Mouse (Mus musculus) left cerebral cortex, adult 8-10 months (tissue): ENCODE results near the gene Arl14ep. TPM values are rescaled to one million over a fixed set of nuclear protein-coding genes. Genes with fewer than 3 reads are reported as not detected.

Experiments
- DNase-seq, 2 experiments: peaks; one replicate each; pipeline ENCODE4 v3.0.0; 2022; ENCODE audit warnings: low spot score in 2 of 2
- total RNA-seq, 4 experiments: library from RNA; stranded (reverse); gene quantifications; 2 replicates each; pipeline ENCODE4 v1.2.4; 2022

Arl14ep gene
- total RNA-seq, 4 experiments from 2014 or later: 39.6 to 42.3 (median 40.3) TPM

GRCm38 (mm10) chr2:106955621-106956020 is 18.6 kb downstream of the Arl14ep start:
- DNase-seq: no peak

DNA sequence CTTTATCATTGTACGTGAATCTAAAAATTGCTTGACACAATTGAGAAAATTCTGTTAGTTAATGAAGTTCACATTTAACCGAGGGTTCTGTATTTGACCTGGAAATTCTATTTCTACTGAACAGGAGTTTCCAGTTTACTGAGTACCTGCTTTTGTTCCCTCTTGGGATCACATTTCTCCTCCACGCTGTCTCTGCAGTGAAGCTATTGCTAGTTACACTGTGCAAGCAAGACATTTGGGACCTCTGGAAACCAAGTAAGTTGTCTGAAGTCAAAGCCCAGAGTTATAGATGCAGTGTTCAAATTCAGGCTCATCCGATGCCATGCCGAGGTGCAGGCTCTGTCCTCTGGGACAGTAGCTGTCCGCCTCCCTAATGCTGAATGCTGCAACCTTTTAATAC is 19.2 kb downstream of the Arl14ep start:
- no peak for DNase-seq

- DNase-seq: no peak
These were observed 31.8 kb downstream of the Arl14ep start for GRCm38 (mm10) chr2:106942451-106942850.

- no peak for DNase-seq
These were observed 38.5 kb downstream of the Arl14ep start for GRCm38 (mm10) chr2:106935681-106936080.

DNA sequence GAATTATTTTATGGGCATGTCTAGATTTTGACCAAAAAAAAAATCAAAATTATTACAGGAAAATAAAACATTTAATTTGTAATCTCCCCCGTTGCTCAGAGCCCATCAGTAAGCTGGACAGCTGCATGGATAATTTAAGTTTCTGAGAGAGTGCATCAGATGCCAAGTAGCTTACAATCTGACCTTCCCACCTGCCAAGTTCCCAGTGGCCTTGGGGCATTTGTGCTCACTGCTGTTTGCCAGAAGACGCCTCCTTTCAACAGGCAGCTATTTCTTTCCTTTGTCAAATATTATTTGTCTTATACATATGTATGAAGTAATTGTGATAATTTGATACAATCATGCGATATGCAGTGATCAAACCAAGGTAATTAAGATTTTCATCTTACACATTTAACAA is 44.3 kb downstream of the Arl14ep start:
- no peak for DNase-seq

Other genes with a start within 250 kb of the Arl14ep start
- not detected for gene Fshb, start 85.2 kb upstream of the Arl14ep start, total RNA-seq